Mouse (Mus musculus): ENCODE results near the gene Tex9. TPM values are rescaled to one million over a fixed set of nuclear protein-coding genes. Genes with fewer than 3 reads are reported as not detected.
"Not testable (repeated sequence)": the region's sequence is repeated elsewhere in the genome, so short reads cannot be mapped to it uniquely, and the experiment has no call there.

The Tex9 gene
- total RNA-seq, 2 experiments from 2014 or later: 13.7 to 20.0 TPM

DNA sequence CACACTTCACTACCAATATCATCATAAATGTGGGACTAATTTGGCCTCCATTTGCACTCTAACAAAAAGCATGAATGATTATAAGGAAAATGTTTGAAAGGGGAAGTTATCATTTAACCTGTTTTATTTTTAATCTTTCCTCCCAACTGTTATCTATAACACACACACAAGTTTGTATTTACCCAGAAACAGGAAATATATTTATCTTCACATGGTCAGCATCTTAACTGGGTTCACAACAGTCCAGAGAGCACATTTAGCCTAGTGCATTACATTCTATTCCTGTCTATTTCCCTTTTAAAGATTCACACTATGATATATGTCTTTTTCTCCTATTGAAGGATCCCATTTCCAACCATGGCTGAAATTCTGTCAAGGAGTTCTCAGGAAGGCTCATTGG, 3.5 kb downstream of the Tex9 start:
- DNase-seq: no peak

DNA sequence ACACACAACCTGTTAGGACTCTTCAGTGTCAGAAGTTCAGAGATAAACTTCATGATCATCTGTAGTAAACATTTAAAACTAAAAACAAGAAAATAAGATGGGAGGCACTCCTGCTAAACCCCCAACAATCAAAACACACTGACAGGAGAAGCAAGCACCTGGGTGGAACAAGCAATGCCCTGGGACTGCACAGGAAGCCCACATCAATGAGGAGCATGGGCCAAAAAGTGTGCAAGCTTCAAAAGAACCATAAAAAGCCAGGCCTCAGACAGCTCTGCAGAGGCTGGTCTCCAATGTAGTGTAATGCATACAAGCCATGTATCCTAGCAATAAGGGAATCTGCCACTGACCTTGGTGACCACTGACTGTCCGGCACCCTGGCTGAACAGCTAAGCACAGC, 12.7 kb downstream of the Tex9 start:
- intact Hi-C loops (cut with DNase I): no loop called here
- no peak for DNase-seq

More for the DNA sequence above, 3.5 kb downstream of the Tex9 start:
- intact Hi-C loops (cut with DNase I): no loop called here

DNA sequence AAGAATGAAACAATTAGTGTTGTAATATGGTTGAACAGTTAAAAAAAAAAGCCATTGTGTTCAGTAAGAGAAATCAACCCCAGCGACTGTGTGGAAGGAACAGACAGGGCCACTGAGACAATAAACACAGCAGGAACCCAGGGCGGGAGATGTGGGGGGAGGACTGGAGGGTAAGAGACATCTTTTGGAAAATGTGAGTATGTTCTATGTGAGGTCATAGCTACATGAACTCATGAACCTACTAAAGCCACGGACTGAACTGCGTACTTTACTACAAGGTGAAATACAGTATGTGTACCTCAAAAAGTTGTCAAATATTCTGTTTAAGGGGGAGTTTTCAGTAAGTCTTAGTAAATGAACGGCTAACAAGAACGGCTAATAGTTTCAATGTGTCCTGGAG, 14.7 kb downstream of the Tex9 start:
- intact Hi-C loops (cut with DNase I): no loop called here
- DNase-seq: no peak

GRCm38 (mm10) chr9:72475511-72475910, 16.5 kb downstream of the Tex9 start:
- intact Hi-C loops (cut with DNase I): no loop called here
- no peak for DNase-seq

DNA sequence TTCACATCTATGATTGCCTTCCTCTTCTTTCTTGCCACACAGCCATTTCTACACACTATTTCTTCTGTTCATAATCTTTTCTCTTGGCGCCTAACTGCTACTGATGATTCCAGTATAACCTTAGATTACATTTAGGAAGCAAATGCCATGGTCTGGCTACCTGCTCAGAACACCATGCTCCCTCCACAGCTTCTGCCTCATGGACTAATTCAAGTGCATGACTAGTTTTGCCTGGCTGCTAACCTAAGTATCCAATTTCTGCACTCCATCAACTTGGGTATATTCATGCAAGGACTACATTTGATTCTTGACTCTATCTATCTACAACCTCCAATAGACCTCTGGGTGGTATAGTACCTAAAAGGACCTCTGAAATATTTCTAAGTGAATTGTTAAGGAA, 22.2 kb downstream of the Tex9 start:
- intact Hi-C loops (cut with DNase I): no loop called here
- no peak for DNase-seq

- DNase-seq: no peak
- intact Hi-C loops (cut with DNase I): no loop called here
These were observed 23.4 kb downstream of the Tex9 start for GRCm38 (mm10) chr9:72468616-72469015.

DNA sequence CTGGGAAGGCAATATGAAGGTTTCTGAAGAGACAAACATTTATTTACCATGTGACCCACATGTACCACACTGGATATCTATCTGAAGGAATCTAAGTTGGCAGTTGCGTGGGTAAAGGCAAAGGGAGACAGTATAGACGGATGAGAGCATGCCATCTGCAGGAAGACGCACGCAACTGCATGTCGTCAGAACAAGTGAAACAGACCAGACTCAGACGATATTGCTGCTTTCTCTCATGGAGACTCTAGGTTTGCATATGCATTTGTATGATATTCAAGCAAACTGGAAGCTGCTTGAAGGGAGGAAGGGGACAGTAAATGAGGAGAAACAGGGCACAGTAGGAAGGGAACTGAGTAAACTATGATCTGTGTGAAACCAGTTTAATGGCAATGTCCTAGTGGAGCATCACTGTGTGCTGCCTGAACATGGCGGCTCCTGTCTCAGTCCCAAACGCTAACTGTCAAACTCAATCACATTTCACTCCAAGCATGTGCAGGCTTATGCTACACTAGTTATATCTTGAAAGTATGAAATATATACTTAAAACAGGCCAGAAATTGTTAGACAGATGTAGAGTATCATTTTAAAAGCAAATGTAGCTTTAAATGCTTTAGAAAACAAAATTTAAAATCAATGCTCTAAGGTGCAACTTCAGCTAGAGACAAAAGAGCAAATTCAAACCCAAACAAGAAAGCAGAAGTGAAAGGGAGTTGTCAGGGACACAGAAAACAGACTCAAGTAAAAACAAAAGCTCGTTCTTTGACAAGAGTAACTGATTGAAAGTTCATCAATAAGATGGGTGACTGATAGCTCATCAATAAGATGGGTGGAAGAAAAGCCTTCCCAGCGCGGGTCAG, 24.2 kb downstream of the Tex9 start:
- no peak for DNase-seq
- intact Hi-C loops (cut with DNase I): no loop called here

DNA sequence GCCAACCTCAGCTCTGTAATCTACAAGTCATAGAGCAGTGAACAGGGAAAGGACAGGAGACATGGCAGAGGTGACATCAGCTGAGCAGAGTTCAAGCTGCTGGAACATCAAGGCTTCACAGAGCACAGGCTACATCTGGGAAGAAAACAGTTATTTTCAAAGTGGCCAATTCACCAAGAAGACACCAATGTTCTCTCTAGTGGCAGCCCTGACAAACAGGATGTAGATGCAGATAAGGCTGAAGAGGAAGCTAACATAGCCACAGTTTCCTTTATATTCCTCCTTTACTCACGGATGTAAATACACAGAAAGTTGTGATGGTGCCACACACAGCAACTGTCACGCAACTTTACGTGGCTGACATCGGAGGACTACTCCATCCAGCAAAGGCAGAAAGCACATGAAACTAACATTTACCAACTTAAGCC, 26.2 kb downstream of the Tex9 start:
- DNase-seq: no peak
- intact Hi-C loops (cut with DNase I): no loop called here

- DNase-seq: no peak
- intact Hi-C loops (cut with DNase I): no loop called here
These were observed 27.2 kb downstream of the Tex9 start for GRCm38 (mm10) chr9:72464806-72465205.

GRCm38 (mm10) chr9:72462427-72462826, 29.6 kb downstream of the Tex9 start:
- intact Hi-C loops (cut with DNase I): no loop called here

GRCm38 (mm10) chr9:72460767-72461166, 31.2 kb downstream of the Tex9 start:
- intact Hi-C loops (cut with DNase I): no loop called here
- DNase-seq: no peak

More at GRCm38 (mm10) chr9:72462427-72462826, 29.6 kb downstream of the Tex9 start:
- no peak for DNase-seq

- intact Hi-C loops (cut with DNase I): no loop called here
- DNase-seq: no peak
These were observed 32.3 kb downstream of the Tex9 start for GRCm38 (mm10) chr9:72459703-72460102.

- intact Hi-C loops (cut with DNase I): no loop called here
- peak; percentile 58 for DNase-seq
These were observed 33.8 kb downstream of the Tex9 start for GRCm38 (mm10) chr9:72458233-72458632.

DNA sequence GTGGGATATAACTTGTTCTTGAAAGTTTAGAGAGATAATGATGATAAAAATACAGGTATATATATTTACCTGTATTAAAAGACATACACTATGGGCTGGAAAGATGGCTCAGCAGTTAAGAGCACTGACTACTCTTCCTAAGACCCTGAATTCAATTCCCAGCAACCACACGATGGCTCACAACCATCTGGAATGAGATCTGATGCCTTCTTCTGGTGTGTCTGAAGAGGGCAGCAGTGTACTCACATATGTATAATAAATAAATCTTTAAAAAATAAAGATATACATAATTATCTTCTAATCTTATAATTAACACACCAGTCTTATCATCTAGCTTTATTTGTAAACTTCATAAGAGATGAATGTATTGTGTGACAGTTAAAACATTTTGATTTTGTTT, 35.6 kb downstream of the Tex9 start:
- DNase-seq: no peak
- intact Hi-C loops (cut with DNase I): no loop called here

DNA sequence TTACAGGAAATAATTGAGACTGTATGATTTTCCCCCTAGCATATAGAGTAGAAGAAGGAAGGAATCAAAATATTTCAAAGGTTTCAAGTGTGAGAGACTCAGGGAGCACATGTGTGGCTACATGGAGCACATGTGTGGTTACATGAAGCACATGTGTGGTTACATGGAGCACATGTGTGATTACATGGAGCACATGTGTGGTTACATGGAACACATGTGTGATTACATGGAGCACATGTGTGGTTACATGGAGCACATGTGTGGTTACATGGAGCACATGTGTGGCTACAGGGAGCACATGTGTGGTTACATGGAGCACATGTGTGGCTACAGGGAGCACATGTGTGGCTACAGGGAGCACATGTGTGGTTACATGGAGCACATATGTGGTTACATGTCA, 37.7 kb downstream of the Tex9 start:
- intact Hi-C loops (cut with DNase I); DNase-seq: not testable (repeated sequence)

DNA sequence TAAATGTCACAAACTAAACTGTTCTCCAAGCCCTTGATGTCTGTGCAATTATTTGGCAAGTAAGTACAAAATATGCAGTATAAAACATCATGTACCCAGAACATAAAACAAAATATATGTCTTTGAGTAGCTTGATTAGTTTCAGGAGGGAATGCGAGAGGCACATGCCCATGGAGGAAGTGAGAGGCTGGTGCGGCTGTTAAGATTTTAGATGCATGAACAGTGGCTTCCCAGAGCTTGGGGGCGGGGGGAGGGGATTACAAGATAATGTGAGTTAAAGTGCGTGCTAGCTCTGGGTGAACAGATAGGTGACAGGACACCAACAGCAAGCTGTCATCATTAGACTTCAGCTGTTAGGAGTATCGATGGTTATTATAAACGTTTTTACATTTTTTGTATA, 40.9 kb downstream of the Tex9 start:
- intact Hi-C loops (cut with DNase I): no loop called here
- DNase-seq: no peak

DNA sequence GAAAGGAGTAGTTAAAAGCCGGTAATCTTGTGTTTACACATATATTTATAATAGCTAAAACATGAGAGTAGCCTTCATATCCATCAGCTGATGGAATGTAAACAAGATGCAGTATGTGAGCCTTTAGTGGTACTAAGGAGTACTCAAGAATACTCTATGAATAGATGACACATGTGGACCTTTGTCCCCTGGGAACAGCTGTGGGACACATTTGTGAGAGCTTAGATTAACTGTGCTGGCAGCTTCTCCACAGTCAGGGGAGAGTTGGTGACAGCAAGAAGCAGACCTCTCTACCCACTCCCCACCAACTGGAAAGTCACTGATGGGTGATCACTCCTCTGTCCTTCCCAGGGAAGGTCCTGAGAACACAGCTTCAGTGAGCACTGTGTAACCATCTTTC, 41.6 kb downstream of the Tex9 start:
- DNase-seq: no peak
- intact Hi-C loops (cut with DNase I): no loop called here

- intact Hi-C loops (cut with DNase I): no loop called here
- DNase-seq: no peak
These were observed 42.2 kb downstream of the Tex9 start for GRCm38 (mm10) chr9:72449841-72450240.

DNA sequence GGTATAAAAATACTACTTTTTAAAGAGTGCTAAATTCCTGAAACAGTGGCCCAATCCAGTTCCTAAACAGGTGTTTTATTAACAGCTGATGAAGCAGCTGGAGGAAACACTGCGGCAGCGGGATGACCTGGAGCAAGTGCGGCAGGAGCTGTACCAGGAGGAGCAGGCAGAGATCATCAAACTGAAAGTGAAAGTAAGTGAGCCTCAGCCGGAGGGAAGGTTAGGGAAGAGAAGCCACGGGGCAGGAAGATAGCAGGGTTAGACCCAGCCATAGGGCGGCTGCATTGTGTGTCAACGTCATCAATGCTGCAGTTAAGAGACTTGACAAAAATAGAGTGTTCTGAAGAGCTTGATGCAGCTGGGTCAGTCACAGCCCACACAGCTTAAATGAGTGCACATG, 42.6 kb downstream of the Tex9 start:
- intact Hi-C loops (cut with DNase I): no loop called here
- no peak for DNase-seq

- peak; percentile 54 for DNase-seq
- intact Hi-C loops (cut with DNase I): no loop called here
These were observed 44.0 kb downstream of the Tex9 start for GRCm38 (mm10) chr9:72448026-72448425.

GRCm38 (mm10) chr9:72441927-72442715, 49.9 kb downstream of the Tex9 start:
- no peak for DNase-seq
- intact Hi-C loops (cut with DNase I): no loop called here
